Mouse (Mus musculus) midbrain, embryonic 13.5 days (tissue): ENCODE results near the gene 6430571L13Rik. TPM values are rescaled to one million over a fixed set of nuclear protein-coding genes. Genes with fewer than 3 reads are reported as not detected.

Experiments
- ATAC-seq: fragments of 200-750 bp; cut with Nextera tagmentation; 2 replicates; pipeline ENCODE4 v1.8.0; 2017; ENCODE audit warnings: mild to moderate bottlenecking, moderate TSS enrichment, moderate library complexity
- H3K27ac ChIP-seq: fragments of 300-500 bp; sonication (generic); 2 replicates; pipeline ENCODE4 v1.5.1; 2015; ENCODE audit warnings: inconsistent platforms, mild to moderate bottlenecking, moderate library complexity
- H3K27me3 ChIP-seq: fragments of 300-500 bp; sonication (generic); 2 replicates; pipeline ENCODE4 v1.6.1; 2015; ENCODE audit warnings: mild to moderate bottlenecking, inconsistent platforms
- H3K36me3 ChIP-seq: fragments of 300-500 bp; sonication (generic); 2 replicates; pipeline ENCODE4 v1.6.1; 2015; ENCODE audit warnings: mild to moderate bottlenecking, inconsistent platforms
- H3K4me1 ChIP-seq: fragments of 300-500 bp; sonication (generic); replicated peaks from 2 replicates; pipeline ENCODE4 v1.6.1; 2015; ENCODE audit warnings: inconsistent platforms
- H3K4me2 ChIP-seq: fragments of 300-500 bp; sonication (generic); replicated peaks from 2 replicates; pipeline ENCODE4 v1.6.1; 2015; ENCODE audit warnings: moderate library complexity, mild to moderate bottlenecking, inconsistent platforms
- H3K4me3 ChIP-seq: fragments of 300-500 bp; sonication (generic); replicated peaks from 2 replicates; pipeline ENCODE4 v1.5.1; 2015; ENCODE audit warnings: mild to moderate bottlenecking, inconsistent platforms
- H3K9ac ChIP-seq: fragments of 300-500 bp; sonication (generic); replicated peaks from 2 replicates; pipeline ENCODE4 v1.6.1; 2015; ENCODE audit warnings: mild to moderate bottlenecking, inconsistent platforms
- H3K9me3 ChIP-seq: fragments of 300-500 bp; sonication (generic); 2 replicates; pipeline ENCODE4 v1.6.1; 2016; ENCODE audit warnings: mild to moderate bottlenecking, inconsistent platforms
- WGBS: fragments of 180-500 bp; shearing (Covaris S2); methylation state at CpG from one replicate; pipeline ENCODE4 v1.1.7; 2015; 5-methylcytosine and 5-hydroxymethylcytosine counted together
- polyA plus RNA-seq: library from polyadenylated mRNA; unstranded; fragments of >200 nt; fragmentation: Nextera tagmentation; extraction: Ambion mirVana; gene quantifications from 2 replicates; pipeline ENCODE4 v1.2.1, GENCODE M21; 2015

6430571L13Rik gene
- polyA plus RNA-seq, 1 experiment from 2014 or later = 6.4 TPM

GRCm38 (mm10) chr9:107400060-107400511, 59.7 kb downstream of the 6430571L13Rik start:
- peak overlapping the region; percentile 95 for H3K4me2 ChIP-seq
- peaks cover 36% of the 10 kb centered on the region for H3K27me3 ChIP-seq

GRCm38 (mm10) chr9:107400666-107401285, 60.4 kb downstream of the 6430571L13Rik start:
- H3K27me3 ChIP-seq = peaks cover 36% of the 10 kb centered on the region
- peak overlapping the region; percentile 95 for H3K4me2 ChIP-seq
- no peaks in the 10 kb centered on the region for H3K9me3 ChIP-seq
- no peak for ATAC-seq
- H3K4me1 ChIP-seq = peaks cover 50% of the 10 kb centered on the region
- peak overlapping the region; percentile 88 for H3K9ac ChIP-seq
- no peaks in the 10 kb centered on the region for H3K36me3 ChIP-seq
- 19% methylated on average over 13 of the region's 13 CpGs for WGBS
- H3K4me3 ChIP-seq = peak overlapping the region; percentile 89
- peak overlapping the region; percentile 80 for H3K27ac ChIP-seq

More at GRCm38 (mm10) chr9:107400060-107400511, 59.7 kb downstream of the 6430571L13Rik start:
- peak overlapping the region; percentile 88 for H3K9ac ChIP-seq
- no peaks in the 10 kb centered on the region for H3K36me3 ChIP-seq
- WGBS = 1% methylated on average over 32 of the region's 45 CpGs
- peak overlapping the region; percentile 80 for H3K27ac ChIP-seq
- H3K4me1 ChIP-seq = peaks cover 50% of the 10 kb centered on the region
- no peaks in the 10 kb centered on the region for H3K9me3 ChIP-seq
- peak; percentile 55 for ATAC-seq
- peak overlapping the region; percentile 89 for H3K4me3 ChIP-seq

Other genes with a start within 250 kb of the 6430571L13Rik start
- gene Dock3, start 108.7 kb upstream of the 6430571L13Rik start, polyA plus RNA-seq = 14.0 and 20.2 TPM in 2 replicates
- 1.7 and 1.9 TPM in 2 replicates for gene Mapkapk3, start 50.7 kb upstream of the 6430571L13Rik start, polyA plus RNA-seq
- gene Cish, start 44.6 kb upstream of the 6430571L13Rik start, polyA plus RNA-seq = 6.3 and 6.6 TPM in 2 replicates
- 17.5 and 18.1 TPM in 2 replicates for gene Hemk1, start 2.3 kb upstream of the 6430571L13Rik start, polyA plus RNA-seq
- gene Cacna2d2, start 59.0 kb downstream of the 6430571L13Rik start, polyA plus RNA-seq = 5.9 and 7.1 TPM in 2 replicates
- 38.6 and 41.3 TPM in 2 replicates for gene Tmem115, start 193.3 kb downstream of the 6430571L13Rik start, polyA plus RNA-seq
- 28.3 and 29.1 TPM in 2 replicates for gene Cyb561d2, start 201.6 kb downstream of the 6430571L13Rik start, polyA plus RNA-seq
- gene Nprl2, start 201.6 kb downstream of the 6430571L13Rik start, polyA plus RNA-seq = 67.7 and 70.8 TPM in 2 replicates
- gene Zmynd10, start 206.7 kb downstream of the 6430571L13Rik start, polyA plus RNA-seq = 1.1 and 1.5 TPM in 2 replicates
- 38.6 and 39.5 TPM in 2 replicates for gene Rassf1, start 211.0 kb downstream of the 6430571L13Rik start, polyA plus RNA-seq
- 93.2 and 109 TPM in 2 replicates for gene Tusc2, start 222.7 kb downstream of the 6430571L13Rik start, polyA plus RNA-seq
- gene Hyal2, start 227.3 kb downstream of the 6430571L13Rik start, polyA plus RNA-seq = 98.9 and 106 TPM in 2 replicates
- 7.0 and 10.0 TPM in 2 replicates for gene Hyal1, start 236.3 kb downstream of the 6430571L13Rik start, polyA plus RNA-seq
- gene Naa80, start 238.3 kb downstream of the 6430571L13Rik start, polyA plus RNA-seq = 16.5 and 19.1 TPM in 2 replicates
- 1.1 and 1.8 TPM in 2 replicates for gene Hyal3, start 240.2 kb downstream of the 6430571L13Rik start, polyA plus RNA-seq
- 13.5 and 14.7 TPM in 2 replicates for gene Ifrd2, start 247.0 kb downstream of the 6430571L13Rik start, polyA plus RNA-seq